Mouse (Mus musculus): Measurements from ENCODE around the gene Fto. TPM values are rescaled to one million over a fixed set of nuclear protein-coding genes. Genes with fewer than 3 reads are reported as not detected.
A peak's percentile ranks its signal among the peaks of the same experiment; 100 is the strongest.

Fto gene
- 94.8 and 99.8 TPM in 2 replicates for polyA plus RNA-seq (2014; fragmentation: Nextera tagmentation; extraction: Ambion mirVana)

- ATAC-seq (replicated peaks; ENCODE audit: insufficient number of reproducible peaks, low FRiP score, low TSS enrichment, low read depth), result peak; percentile 100
- Histone ChIP-seq H3K9me3 (replicated peaks; ENCODE audit: control insufficient read depth, low read length) (no peaks in the 10 kb centered on the region), H3K27me3 (ENCODE audit: control insufficient read depth, insufficient read depth, low read length) (no peaks in the 10 kb centered on the region), H3K4me3 (ENCODE audit: low read depth, low read length) (peak within 1 kb of the TSS; percentile 70), H3K9ac (replicated peaks; ENCODE audit: low read length) (peak within 1 kb of the TSS; percentile 92), H3K4me2 (ENCODE audit: low read depth, low read length) (peak within 1 kb of the TSS; percentile 73), H3K4me1 (ENCODE audit: control insufficient read depth, insufficient read depth, low read length) (no peaks in the 10 kb centered on the region), H3K36me3 (replicated peaks; ENCODE audit: control insufficient read depth, insufficient read depth, low read depth, low read length) (no peaks in the 10 kb centered on the region), H3K27ac (replicated peaks; ENCODE audit: low read depth, low read length) (0 out of 2 replicates have a peak within 1 kb of the TSS, but pooled peaks have one; percentile 56)
- 1% methylated on average over 59 of the region's 59 CpGs for WGBS
- peak; percentile 100 for DNase-seq (ENCODE audit: low spot score)
These were observed at the start of gene Fto, which contains the start of gene Rpgrip1l for GRCm38 (mm10) chr8:91312835-91313832. Fto (plus strand) TSS chr8:91313525. Rpgrip1l (minus strand) TSS chr8:91313262.

DNA sequence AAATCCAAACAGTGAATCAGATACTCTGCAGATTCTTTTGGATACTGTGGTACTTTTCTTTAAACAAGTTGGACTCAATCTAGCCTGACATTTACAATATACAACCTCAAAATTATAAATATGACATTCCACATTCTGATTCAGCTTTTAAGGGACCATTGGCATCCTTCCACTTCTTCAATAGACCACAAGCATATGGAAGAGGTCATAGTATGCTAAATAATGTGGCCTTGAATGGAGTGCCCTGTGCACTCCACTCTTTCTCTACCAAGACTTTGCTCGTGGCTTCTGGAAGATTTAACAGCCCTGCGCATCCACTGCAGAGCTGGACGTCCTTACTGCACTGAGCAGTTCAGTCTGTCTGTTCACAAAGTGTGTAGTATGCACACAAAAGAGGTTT is 49.4 kb upstream of the Fto start:
- 78% methylated on average over 3 of the region's 3 CpGs for WGBS
- Histone ChIP-seq H3K9ac (replicated peaks; ENCODE audit: low read length) (no peak overlapping the region), H3K4me3 (ENCODE audit: low read depth, low read length) (no peak overlapping the region), H3K27ac (replicated peaks; ENCODE audit: low read depth, low read length) (no peak overlapping the region), H3K27me3 (ENCODE audit: control insufficient read depth, insufficient read depth, low read length) (no peaks in the 10 kb centered on the region), H3K36me3 (replicated peaks; ENCODE audit: control insufficient read depth, insufficient read depth, low read depth, low read length) (no peaks in the 10 kb centered on the region), H3K9me3 (replicated peaks; ENCODE audit: control insufficient read depth, low read length) (no peaks in the 10 kb centered on the region), H3K4me1 (ENCODE audit: control insufficient read depth, insufficient read depth, low read length) (no peaks in the 10 kb centered on the region), H3K4me2 (ENCODE audit: low read depth, low read length) (no peak overlapping the region)
- DNase-seq (ENCODE audit: low spot score) (no peak), ATAC-seq (replicated peaks; ENCODE audit: insufficient number of reproducible peaks, low FRiP score, low TSS enrichment, low read depth) (no peak)

DNA sequence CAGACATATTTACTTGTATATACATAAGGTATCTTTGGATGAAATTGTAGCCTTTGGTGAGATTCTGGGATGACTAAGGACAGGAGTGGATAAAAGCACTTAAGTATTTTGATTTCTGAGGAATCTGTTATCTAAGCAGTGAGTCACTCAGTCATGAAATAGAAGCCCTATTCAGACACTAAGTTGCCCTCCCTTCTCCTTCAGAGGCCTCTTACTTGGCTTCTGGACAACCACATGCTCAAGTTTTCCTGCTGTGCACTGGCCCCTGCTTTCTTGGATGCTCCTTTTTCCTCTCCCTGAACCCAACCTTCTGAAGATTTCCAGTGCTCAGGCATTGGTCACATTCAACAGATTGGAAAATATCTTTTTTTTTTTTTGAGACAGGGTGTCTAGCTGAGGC is 48.8 kb upstream of the Fto start:
- no peak overlapping the region for H3K9ac ChIP-seq (replicated peaks; ENCODE audit: low read length)
- H3K9me3 ChIP-seq (replicated peaks; ENCODE audit: control insufficient read depth, low read length), result no peaks in the 10 kb centered on the region
- DNase-seq (ENCODE audit: low spot score) (no peak), ATAC-seq (replicated peaks; ENCODE audit: insufficient number of reproducible peaks, low FRiP score, low TSS enrichment, low read depth) (no peak)
- H3K4me1 ChIP-seq (ENCODE audit: control insufficient read depth, insufficient read depth, low read length), result no peaks in the 10 kb centered on the region
- H3K36me3 ChIP-seq (replicated peaks; ENCODE audit: control insufficient read depth, insufficient read depth, low read depth, low read length), result no peaks in the 10 kb centered on the region
- H3K27ac ChIP-seq (replicated peaks; ENCODE audit: low read depth, low read length), result no peak overlapping the region
- H3K4me2 ChIP-seq (ENCODE audit: low read depth, low read length), result no peak overlapping the region
- no peaks in the 10 kb centered on the region for H3K27me3 ChIP-seq (ENCODE audit: control insufficient read depth, insufficient read depth, low read length)
- H3K4me3 ChIP-seq (ENCODE audit: low read depth, low read length), result no peak overlapping the region

DNA sequence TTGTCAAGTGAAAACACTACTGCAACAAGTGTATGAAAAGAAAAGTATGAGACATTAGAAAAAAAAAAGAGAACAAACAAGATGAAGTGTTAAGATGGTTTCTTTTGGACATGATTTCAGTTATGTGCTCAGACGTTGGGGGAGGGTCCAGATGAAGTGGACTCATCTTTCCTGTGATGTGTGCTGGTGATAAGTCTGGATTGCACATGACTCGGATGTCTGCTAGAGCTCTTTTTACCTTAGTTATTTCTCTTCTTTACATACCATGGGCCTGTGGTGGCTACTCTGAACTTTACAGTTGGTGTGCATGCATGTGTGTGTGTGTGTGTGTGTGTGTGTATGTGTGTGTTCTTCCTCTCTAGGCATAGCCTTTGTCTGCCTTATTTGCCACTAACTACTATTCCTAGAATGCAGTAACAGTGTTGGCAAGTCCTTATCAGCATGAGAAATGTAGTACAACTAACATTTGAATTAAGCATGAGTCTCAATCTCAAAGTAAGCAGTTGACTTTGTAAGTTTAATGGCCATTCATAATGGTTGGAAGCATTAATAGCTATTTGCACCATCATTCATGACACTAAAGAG is 43.9 kb upstream of the Fto start:
- H3K27me3 ChIP-seq (ENCODE audit: control insufficient read depth, insufficient read depth, low read length), result no peaks in the 10 kb centered on the region
- no peak for ATAC-seq (replicated peaks; ENCODE audit: insufficient number of reproducible peaks, low FRiP score, low TSS enrichment, low read depth)
- WGBS, result 74% methylated on average over 2 of the region's 2 CpGs

DNA sequence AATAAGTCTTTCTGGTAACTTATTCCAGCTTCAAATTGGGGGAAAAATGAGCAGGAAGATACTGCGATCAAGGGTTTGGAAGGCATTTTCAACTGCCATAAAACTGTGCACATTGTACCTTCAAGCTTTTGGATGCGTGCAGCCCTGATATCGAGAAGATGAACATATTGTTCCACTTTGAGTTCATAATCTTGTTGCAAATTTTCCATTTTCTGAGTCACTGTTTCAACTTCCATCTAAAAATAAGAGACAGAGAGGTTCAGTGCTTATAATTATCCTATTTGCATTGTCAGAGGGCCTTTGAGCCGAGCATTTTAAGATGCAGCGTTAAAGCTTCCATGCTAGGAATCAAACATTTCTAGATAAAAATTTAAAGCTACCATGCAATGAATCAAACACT is 39.8 kb upstream of the Fto start:
- 85% methylated on average over 5 of the region's 5 CpGs for WGBS
- ATAC-seq (replicated peaks; ENCODE audit: insufficient number of reproducible peaks, low FRiP score, low TSS enrichment, low read depth), result no peak

More for the DNA sequence above, 43.9 kb upstream of the Fto start:
- DNase-seq (ENCODE audit: low spot score), result no peak
- Histone ChIP-seq H3K4me3 (ENCODE audit: low read depth, low read length) (no peak overlapping the region), H3K4me1 (ENCODE audit: control insufficient read depth, insufficient read depth, low read length) (no peaks in the 10 kb centered on the region), H3K36me3 (replicated peaks; ENCODE audit: control insufficient read depth, insufficient read depth, low read depth, low read length) (no peaks in the 10 kb centered on the region), H3K9me3 (replicated peaks; ENCODE audit: control insufficient read depth, low read length) (no peaks in the 10 kb centered on the region), H3K4me2 (ENCODE audit: low read depth, low read length) (no peak overlapping the region), H3K27ac (replicated peaks; ENCODE audit: low read depth, low read length) (no peak overlapping the region), H3K9ac (replicated peaks; ENCODE audit: low read length) (no peak overlapping the region)

GRCm38 (mm10) chr8:91276337-91276736 is 37.0 kb upstream of the Fto start:
- DNase-seq (ENCODE audit: low spot score), result no peak
- H3K4me2 ChIP-seq (ENCODE audit: low read depth, low read length), result no peak overlapping the region
- H3K4me3 ChIP-seq (ENCODE audit: low read depth, low read length), result no peak overlapping the region
- WGBS, result 95% methylated on average over 2 of the region's 2 CpGs
- H3K4me1 ChIP-seq (ENCODE audit: control insufficient read depth, insufficient read depth, low read length), result no peaks in the 10 kb centered on the region
- no peaks in the 10 kb centered on the region for H3K27me3 ChIP-seq (ENCODE audit: control insufficient read depth, insufficient read depth, low read length)
- H3K27ac ChIP-seq (replicated peaks; ENCODE audit: low read depth, low read length), result no peak overlapping the region
- no peak for ATAC-seq (replicated peaks; ENCODE audit: insufficient number of reproducible peaks, low FRiP score, low TSS enrichment, low read depth)
- no peak overlapping the region for H3K9ac ChIP-seq (replicated peaks; ENCODE audit: low read length)
- H3K36me3 ChIP-seq (replicated peaks; ENCODE audit: control insufficient read depth, insufficient read depth, low read depth, low read length), result no peaks in the 10 kb centered on the region
- peaks cover 3% of the 10 kb centered on the region; the same call in 1 of the 2 replicates for H3K9me3 ChIP-seq (replicated peaks; ENCODE audit: control insufficient read depth, low read length)

More for the DNA sequence above, 39.8 kb upstream of the Fto start:
- Histone ChIP-seq H3K9me3 (replicated peaks; ENCODE audit: control insufficient read depth, low read length) (peaks cover 3% of the 10 kb centered on the region; the same call in 1 of the 2 replicates), H3K27ac (replicated peaks; ENCODE audit: low read depth, low read length) (no peak overlapping the region), H3K4me2 (ENCODE audit: low read depth, low read length) (no peak overlapping the region), H3K27me3 (ENCODE audit: control insufficient read depth, insufficient read depth, low read length) (no peaks in the 10 kb centered on the region), H3K4me3 (ENCODE audit: low read depth, low read length) (no peak overlapping the region), H3K4me1 (ENCODE audit: control insufficient read depth, insufficient read depth, low read length) (no peaks in the 10 kb centered on the region), H3K9ac (replicated peaks; ENCODE audit: low read length) (no peak overlapping the region), H3K36me3 (replicated peaks; ENCODE audit: control insufficient read depth, insufficient read depth, low read depth, low read length) (no peaks in the 10 kb centered on the region)
- no peak for DNase-seq (ENCODE audit: low spot score)

- Histone ChIP-seq H3K4me2 (ENCODE audit: low read depth, low read length) (no peak overlapping the region), H3K4me1 (ENCODE audit: control insufficient read depth, insufficient read depth, low read length) (no peaks in the 10 kb centered on the region), H3K9me3 (replicated peaks; ENCODE audit: control insufficient read depth, low read length) (peaks cover 3% of the 10 kb centered on the region; the same call in 1 of the 2 replicates), H3K27me3 (ENCODE audit: control insufficient read depth, insufficient read depth, low read length) (no peaks in the 10 kb centered on the region), H3K9ac (replicated peaks; ENCODE audit: low read length) (no peak overlapping the region), H3K27ac (replicated peaks; ENCODE audit: low read depth, low read length) (no peak overlapping the region), H3K36me3 (replicated peaks; ENCODE audit: control insufficient read depth, insufficient read depth, low read depth, low read length) (no peaks in the 10 kb centered on the region), H3K4me3 (ENCODE audit: low read depth, low read length) (no peak overlapping the region)
- WGBS, result 77% methylated on average over 5 of the region's 5 CpGs
- ATAC-seq (replicated peaks; ENCODE audit: insufficient number of reproducible peaks, low FRiP score, low TSS enrichment, low read depth), result no peak
- DNase-seq (ENCODE audit: low spot score), result no peak
These were observed 35.3 kb upstream of the Fto start for GRCm38 (mm10) chr8:91278060-91278459.

Data from embryonic facial prominence, embryonic 11.5 days (tissue).